Comparison of ENCODE assay signal across 22 mouse cellular contexts in the genomic region with DNA sequence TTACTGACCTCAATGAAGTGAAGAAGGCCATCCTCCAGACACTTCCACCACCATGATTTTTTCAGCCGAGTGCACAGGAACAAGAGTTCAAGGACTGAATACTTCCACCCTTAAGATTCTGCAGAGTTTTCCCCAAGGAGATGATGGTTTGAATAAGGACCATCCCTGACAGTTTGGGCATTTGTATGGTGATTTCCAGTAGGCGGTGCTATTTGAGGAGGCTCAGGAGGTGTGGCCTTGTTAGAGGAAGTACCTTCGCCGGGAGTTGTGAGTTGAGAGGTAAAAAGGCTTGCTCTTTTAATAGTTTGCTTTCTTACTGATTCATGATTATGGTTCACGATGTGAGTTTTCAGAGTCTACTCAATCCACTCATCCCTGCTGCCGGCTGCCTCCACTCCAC.
DNase-seq lines count a peak whose midpoint lies in the region; TF ChIP-seq lines count a peak whose summit lies in the region.
"Had no signal": no experiment of that assay in that cellular context is flagged by ENCODE, and none has a peak within 500 bp of the region (broad histone marks: within the 10 kb centered on the region; RNA-seq: fewer than 3 reads in every experiment).

No protein-coding gene starts in this region.

- DNase-seq in CH12.LX (ENCODE audit: extremely low read depth) (peak; percentile 15), ES-CJ7 (ENCODE audit: low read depth, low spot score) (peak; percentile 64), R1 (ENCODE audit: low read depth, low spot score) (peak; percentile 79)
- no peak for DNase-seq in gastrocnemius, adult 18-20 months (ENCODE audit: low spot score)
- DNase-seq in adrenal gland, postnatal 36 days: no peak
- no peak for DNase-seq in kidney, postnatal 25 days
- DNase-seq in adrenal gland, adult 2 months: no peak
- DNase-seq: adrenal gland, postnatal 10 days; adrenal gland, postnatal 25 days; B cell, adult 2 months; cerebellum, adult 11-12 months; cerebellum, adult 2 months; cerebellum, adult 9-10 months; cerebellum, postnatal 10 days; cerebellum, postnatal 25 days; embryo, embryonic 11 days had no signal

- no peak for TF ChIP-seq POLR2A in CH12.LX (IDR thresholded peaks at IDR 0.05; ENCODE audit: low read depth, low read length)

- H3K9me3 ChIP-seq in CH12.LX (replicated peaks; ENCODE audit: low read length): no peaks in the 10 kb centered on the region
- H3K9me3 ChIP-seq: embryonic facial prominence, embryonic 13.5 days; embryonic facial prominence, embryonic 15.5 days; forebrain, embryonic 10.5 days; forebrain, embryonic 12.5 days had no signal

- no peak for TF ChIP-seq EP300 in CH12.LX (IDR thresholded peaks at IDR 0.05; ENCODE audit: low read length)

- peaks cover 2 to 64% of the 10 kb centered on the region in 2 experiments; a peak in 2 of 4 replicates for H3K4me1 ChIP-seq in CH12.LX (ENCODE audit: control insufficient read depth in 1 of 2, insufficient read depth in 2 of 2)
- H3K4me1 ChIP-seq: embryonic facial prominence, embryonic 13.5 days; embryonic facial prominence, embryonic 15.5 days; forebrain, embryonic 12.5 days had no signal

- H3K9ac ChIP-seq in CH12.LX (ENCODE audit: insufficient read depth, low read depth): no peak overlapping the region
- H3K9ac ChIP-seq: embryonic facial prominence, embryonic 13.5 days; embryonic facial prominence, embryonic 15.5 days; forebrain, embryonic 12.5 days had no signal

- dilution Hi-C loops in CH12.LX (cut with MboI; ENCODE audit: extremely low pct_ligation_motif_present, extremely low pct_unique_long_range_greater_than_20kb, low sequenced_read_pairs): no loop called here

- no peak for TF ChIP-seq RAD21 in CH12.LX (IDR thresholded peaks at IDR 0.05; ENCODE audit: low read depth, low read length)

- no peaks in the 10 kb centered on the region for H3K27me3 ChIP-seq in CH12.LX (replicated peaks)
- H3K27me3 ChIP-seq: embryonic facial prominence, embryonic 13.5 days; embryonic facial prominence, embryonic 15.5 days; forebrain, embryonic 12.5 days; Patski had no signal

- in situ Hi-C loops in CH12.LX (cut with MboI; ENCODE audit: low pct_ligation_motif_present, low pct_unique_long_range_greater_than_20kb, low sequenced_read_pairs): no loop called here

- TF ChIP-seq CTCF in CH12.LX (conservative IDR thresholded peaks at IDR 0.05 in 1 of 2, IDR thresholded peaks at IDR 0.05 in 1 of 2; ENCODE audit: low read depth in 2 of 2, low read length in 2 of 2): no peak

- H3K4me2 ChIP-seq in CH12.LX (ENCODE audit: insufficient read depth, low read depth, poor library complexity, severe bottlenecking): no peak overlapping the region
- H3K4me2 ChIP-seq: embryonic facial prominence, embryonic 13.5 days; embryonic facial prominence, embryonic 15.5 days; forebrain, embryonic 12.5 days had no signal

- no peak overlapping the region for H3K27ac ChIP-seq in CH12.LX (ENCODE audit: insufficient read depth, low read depth)
- H3K27ac ChIP-seq: embryonic facial prominence, embryonic 13.5 days; embryonic facial prominence, embryonic 15.5 days; forebrain, embryonic 10.5 days; forebrain, embryonic 12.5 days had no signal

- no peaks in the 10 kb centered on the region for H3K36me3 ChIP-seq in CH12.LX (replicated peaks in 1 of 2; ENCODE audit: control insufficient read depth in 1 of 2, insufficient read depth in 1 of 2, low read length in 1 of 2)
- H3K36me3 ChIP-seq: embryonic facial prominence, embryonic 13.5 days; embryonic facial prominence, embryonic 15.5 days; forebrain, embryonic 10.5 days; forebrain, embryonic 12.5 days had no signal

- no peak overlapping the region for H3K4me3 ChIP-seq in CH12.LX (replicated peaks in 1 of 3; ENCODE audit: low read depth in 2 of 3, low read length in 2 of 3, poor library complexity in 1 of 3)
- H3K4me3 ChIP-seq: embryonic facial prominence, embryonic 13.5 days; embryonic facial prominence, embryonic 15.5 days; erythroblast, embryonic 14.5 days; forebrain, embryonic 10.5 days; forebrain, embryonic 12.5 days had no signal

- no peaks in the 10 kb centered on the region for H3K79me2 ChIP-seq in CH12.LX (replicated peaks; ENCODE audit: control insufficient read depth, extremely low read depth, insufficient read depth, poor library complexity, severe bottlenecking)

TF ChIP-seq in CH12.LX, 34 proteins besides CTCF, POLR2A, EP300 and RAD21:
- no peak for TF ChIP-seq CHD2 (IDR thresholded peaks at IDR 0.05; ENCODE audit: low read length)
- no peak for TF ChIP-seq MAFK (IDR thresholded peaks at IDR 0.05; ENCODE audit: insufficient replicate concordance, low read length)
- TF ChIP-seq E2F4 (IDR thresholded peaks at IDR 0.05; ENCODE audit: insufficient replicate concordance, low read depth, low read length): no peak
- TF ChIP-seq JUND (conservative IDR thresholded peaks at IDR 0.05; ENCODE audit: low read depth, low read length): no peak
- no peak for TF ChIP-seq ZNF384 (IDR thresholded peaks at IDR 0.05; ENCODE audit: low read depth, low read length)
- TF ChIP-seq KAT2A (IDR thresholded peaks at IDR 0.05; ENCODE audit: insufficient replicate concordance, low read length): no peak
- TF ChIP-seq MAZ (IDR thresholded peaks at IDR 0.05; ENCODE audit: low read depth, low read length): no peak
- no peak for TF ChIP-seq ETS1 (conservative IDR thresholded peaks at IDR 0.05; ENCODE audit: low read depth, low read length)
- no peak for TF ChIP-seq ELF1 (IDR thresholded peaks at IDR 0.05; ENCODE audit: low read depth, low read length)
- TF ChIP-seq BHLHE40 (IDR thresholded peaks at IDR 0.05; ENCODE audit: low read depth, low read length): no peak
- TF ChIP-seq HCFC1 (IDR thresholded peaks at IDR 0.05; ENCODE audit: low read depth, low read length): no peak
- TF ChIP-seq TBP (conservative IDR thresholded peaks at IDR 0.05; ENCODE audit: low read depth, low read length): no peak
- TF ChIP-seq GABPA (IDR thresholded peaks at IDR 0.05; ENCODE audit: insufficient replicate concordance, low read depth, low read length): no peak

Comparison
In these comparisons a context has a peak if more than half of its experiments do, and no peak if none do; other contexts are left out.
1. DNase-seq: peak in CH12.LX (single experiment), ES-CJ7 (single experiment) and R1 (single experiment); none in gastrocnemius, adult 18-20 months (single experiment), adrenal gland, postnatal 36 days (0 of 2), kidney, postnatal 25 days (0 of 2) and adrenal gland, adult 2 months (single experiment).